Mouse (Mus musculus): ENCODE measurements around the gene Kif26b. TPM values are rescaled to one million over a fixed set of nuclear protein-coding genes. Genes with fewer than 3 reads are reported as not detected.

The Kif26b gene
- total RNA-seq, 2 experiments from 2014 or later: 9.2 to 10.1 TPM

GRCm38 (mm10) chr1:178573406-178574032, 44.6 kb downstream of the Kif26b start:
- intact Hi-C loops (cut with DNase I): no loop called here
- no peak for DNase-seq (ENCODE audit: low spot score in 2 of 2)

GRCm38 (mm10) chr1:178575706-178576105, 46.8 kb downstream of the Kif26b start:
- intact Hi-C loops (cut with DNase I): no loop called here
- DNase-seq (ENCODE audit: low spot score in 2 of 2): no peak

GRCm38 (mm10) chr1:178576926-178577325, 48.0 kb downstream of the Kif26b start:
- no peak for DNase-seq (ENCODE audit: low spot score in 2 of 2)
- intact Hi-C loops (cut with DNase I): no loop called here

GRCm38 (mm10) chr1:178585366-178586020, 56.6 kb downstream of the Kif26b start:
- no peak for DNase-seq (ENCODE audit: low spot score in 2 of 2)
- intact Hi-C loops (cut with DNase I): no loop called here

- DNase-seq (ENCODE audit: low spot score in 2 of 2): peak in 1 of 2 experiments; percentile 43
- intact Hi-C loops (cut with DNase I): no loop called here
Measured at GRCm38 (mm10) chr1:178590229-178591171, 61.6 kb downstream of the Kif26b start.

- intact Hi-C loops (cut with DNase I): no loop called here
- DNase-seq (ENCODE audit: low spot score in 2 of 2): no peak
Measured at GRCm38 (mm10) chr1:178597113-178597512, 68.2 kb downstream of the Kif26b start.

- no peak for DNase-seq (ENCODE audit: low spot score in 2 of 2)
- intact Hi-C loops (cut with DNase I): no loop called here
Measured at GRCm38 (mm10) chr1:178597757-178598156, 68.8 kb downstream of the Kif26b start.

GRCm38 (mm10) chr1:178600851-178601569, 72.1 kb downstream of the Kif26b start:
- DNase-seq (ENCODE audit: low spot score in 2 of 2): no peak
- intact Hi-C loops (cut with DNase I): no loop called here

GRCm38 (mm10) chr1:178609151-178609775, 80.3 kb downstream of the Kif26b start:
- intact Hi-C loops (cut with DNase I): no loop called here
- no peak for DNase-seq (ENCODE audit: low spot score in 2 of 2)

GRCm38 (mm10) chr1:178611512-178611911, 82.6 kb downstream of the Kif26b start:
- intact Hi-C loops (cut with DNase I): no loop called here

GRCm38 (mm10) chr1:178621301-178621700, 92.4 kb downstream of the Kif26b start:
- intact Hi-C loops (cut with DNase I): no loop called here
- DNase-seq (ENCODE audit: low spot score in 2 of 2): no peak

More at GRCm38 (mm10) chr1:178611512-178611911, 82.6 kb downstream of the Kif26b start:
- DNase-seq (ENCODE audit: low spot score in 2 of 2): no peak

- intact Hi-C loops (cut with DNase I): no loop called here
- peak in 1 of 2 experiments; percentile 58 for DNase-seq (ENCODE audit: low spot score in 2 of 2)
Measured at GRCm38 (mm10) chr1:178623889-178624288, 95.0 kb downstream of the Kif26b start.

- peak in 1 of 2 experiments; percentile 20 for DNase-seq (ENCODE audit: low spot score in 2 of 2)
- intact Hi-C loops (cut with DNase I): no loop called here
Measured at GRCm38 (mm10) chr1:178626961-178627381, 98.0 kb downstream of the Kif26b start.

- no peak for DNase-seq (ENCODE audit: low spot score in 2 of 2)
- intact Hi-C loops (cut with DNase I): no loop called here
Measured at GRCm38 (mm10) chr1:178630042-178630441, 101.1 kb downstream of the Kif26b start.

GRCm38 (mm10) chr1:178631863-178632262, 102.9 kb downstream of the Kif26b start:
- intact Hi-C loops (cut with DNase I): no loop called here
- DNase-seq (ENCODE audit: low spot score in 2 of 2): no peak

- no peak for DNase-seq (ENCODE audit: low spot score in 2 of 2)
- intact Hi-C loops (cut with DNase I): no loop called here
Measured at GRCm38 (mm10) chr1:178634359-178635085, 105.6 kb downstream of the Kif26b start.

- intact Hi-C loops (cut with DNase I): no loop called here
- no peak for DNase-seq (ENCODE audit: low spot score in 2 of 2)
Measured at GRCm38 (mm10) chr1:178635470-178635869, 106.5 kb downstream of the Kif26b start.

GRCm38 (mm10) chr1:178637293-178637692, 108.4 kb downstream of the Kif26b start:
- intact Hi-C loops (cut with DNase I): no loop called here
- DNase-seq (ENCODE audit: low spot score in 2 of 2): no peak
